Mouse (Mus musculus): ENCODE data around the gene Ascc1.

The Ascc1 gene

DNA sequence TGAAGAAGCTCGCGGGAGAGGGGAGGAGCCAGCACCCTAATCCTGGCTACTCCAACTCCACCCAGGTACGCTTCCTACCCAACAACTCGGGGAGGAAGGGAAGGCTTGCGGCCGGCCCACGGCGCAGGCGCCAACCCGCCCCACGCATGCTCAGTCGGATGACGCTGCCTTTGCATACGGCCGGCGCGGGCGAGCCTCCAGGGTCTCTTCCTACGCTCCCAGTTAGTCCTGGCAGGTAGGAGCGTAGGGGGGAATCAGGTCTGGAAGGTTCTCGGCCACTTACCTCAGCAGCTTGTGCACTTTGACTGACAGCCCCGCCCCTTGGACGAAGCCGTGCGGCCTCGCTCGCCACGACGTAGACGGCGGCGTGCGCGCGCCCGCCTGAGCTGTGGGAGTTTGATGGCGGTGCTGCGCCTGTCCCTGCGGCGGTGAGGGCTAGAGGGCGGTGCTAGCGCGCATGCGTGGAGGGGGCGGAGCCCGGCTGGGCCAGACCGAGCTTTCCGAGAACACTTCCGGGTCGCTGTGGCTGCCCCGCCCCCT lies at the start of gene Ascc1, which contains the start of gene Anapc16:
Gene Ascc1, plus strand, starts transcription at position 133 of the 540 bp plus-strand sequence.
Gene Anapc16, minus strand, starts transcription at position 463 of the 540 bp plus-strand sequence.
- peak; percentile 96 for DNase-seq

DNA sequence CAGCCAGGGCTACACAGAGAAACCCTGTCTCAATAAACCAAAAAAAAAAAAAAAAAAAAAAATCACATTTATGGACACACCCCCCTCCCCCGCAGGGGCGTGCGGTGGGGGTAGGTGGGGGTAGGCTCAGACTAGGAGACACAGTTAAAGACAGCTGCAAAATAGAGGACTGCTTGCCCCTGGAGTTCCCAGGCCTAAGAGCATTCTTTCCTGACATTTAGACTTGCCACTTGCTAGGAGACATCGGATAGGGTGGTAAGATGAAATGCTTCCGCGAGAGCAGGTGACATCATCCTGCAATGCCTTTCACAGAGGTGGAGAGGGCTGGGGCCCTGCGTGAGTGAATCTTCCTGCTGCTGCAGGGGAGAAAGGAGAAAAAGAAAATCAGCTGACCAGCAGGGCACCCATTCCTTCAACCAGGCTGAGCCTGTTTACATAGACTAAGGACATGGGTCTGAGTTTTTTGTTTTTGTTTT lies 49.0 kb upstream of the Ascc1 start:
- DNase-seq, result no peak

DNA sequence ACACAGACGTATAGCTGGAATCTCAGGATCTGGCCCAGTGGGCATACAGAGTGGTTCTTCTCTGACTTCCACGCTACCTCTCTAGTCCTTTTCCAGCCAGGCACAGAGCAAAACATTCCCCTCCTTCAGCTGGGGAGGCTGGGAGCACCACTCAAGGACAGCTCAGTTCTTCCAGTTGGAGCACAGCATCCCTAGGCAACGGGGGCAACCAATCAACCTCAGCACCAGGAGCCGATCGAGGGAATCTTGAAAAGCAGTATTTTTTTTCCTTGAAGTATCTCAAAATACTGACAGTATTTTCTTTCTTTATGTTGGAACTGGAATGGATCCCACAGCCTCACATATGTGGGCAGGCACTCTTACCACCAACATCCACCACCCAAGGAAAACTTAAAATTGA lies 45.9 kb upstream of the Ascc1 start:
- no peak for DNase-seq

DNA sequence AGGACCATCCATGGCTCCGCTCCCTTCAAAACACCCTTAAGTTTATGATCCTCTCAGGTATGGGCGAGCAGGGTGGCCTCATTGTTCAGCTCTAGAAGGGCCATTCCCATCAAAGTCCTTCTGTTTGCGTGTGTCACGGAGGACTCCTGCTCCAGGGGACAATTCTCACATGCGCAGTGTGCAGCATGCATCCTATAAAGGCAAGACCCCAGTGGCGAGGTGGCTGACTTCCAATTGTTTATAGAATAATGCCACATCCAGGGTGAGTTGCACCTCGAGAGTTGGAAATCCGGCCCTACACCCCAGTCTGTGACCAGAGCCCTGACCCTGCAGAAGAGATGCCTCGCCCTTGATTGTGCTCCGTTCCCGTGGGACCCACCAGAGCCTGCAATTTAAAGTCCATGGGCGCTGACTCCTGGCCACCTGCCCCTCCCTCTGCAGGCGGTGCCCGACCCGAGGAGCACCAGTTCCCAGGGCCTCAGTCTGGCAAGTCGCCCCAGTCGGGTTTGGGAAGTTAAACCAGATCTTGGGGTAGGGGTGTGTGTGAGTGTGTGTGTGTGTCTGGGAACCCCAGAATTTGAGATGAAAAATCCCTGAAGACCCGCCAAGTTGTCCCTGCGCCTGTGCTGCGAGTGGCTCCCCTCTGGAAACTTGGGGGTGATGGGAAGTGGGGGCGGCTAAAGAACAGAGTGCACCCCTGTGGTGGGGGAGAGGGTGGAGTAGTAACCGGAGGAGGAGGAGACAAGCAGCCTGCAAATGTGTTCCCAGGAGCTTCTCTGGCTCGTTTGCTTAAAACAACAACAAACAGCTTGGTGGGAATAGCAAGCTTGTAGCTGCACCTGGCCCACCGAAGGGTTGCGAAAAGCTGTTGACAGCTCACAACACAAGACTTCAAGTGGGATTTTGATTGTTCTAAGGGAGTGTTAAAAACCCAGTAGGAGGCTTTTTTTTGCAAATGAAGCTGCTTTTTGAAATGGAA lies 45.1 kb upstream of the Ascc1 start:
- DNase-seq, result no peak

DNA sequence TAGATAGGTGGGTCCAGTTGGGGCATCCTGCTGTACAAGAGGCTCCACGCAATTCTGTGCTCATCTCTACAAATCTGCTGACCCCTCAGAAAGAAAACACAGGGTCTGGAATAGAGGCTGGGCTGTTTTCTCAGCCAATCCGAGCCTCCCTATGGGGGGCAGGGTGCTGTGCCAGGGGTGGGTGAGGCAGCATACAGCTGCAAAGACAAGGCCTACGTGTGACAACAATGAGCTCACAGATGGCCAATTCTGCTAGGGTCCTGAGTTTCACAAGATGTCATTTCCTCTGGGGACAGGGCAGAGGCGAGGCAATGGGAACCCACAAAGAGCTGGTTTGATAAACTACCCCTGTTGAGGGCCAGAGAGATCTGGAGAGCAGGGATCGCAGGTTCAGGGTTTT lies 44.1 kb upstream of the Ascc1 start:
- DNase-seq, result no peak

DNA sequence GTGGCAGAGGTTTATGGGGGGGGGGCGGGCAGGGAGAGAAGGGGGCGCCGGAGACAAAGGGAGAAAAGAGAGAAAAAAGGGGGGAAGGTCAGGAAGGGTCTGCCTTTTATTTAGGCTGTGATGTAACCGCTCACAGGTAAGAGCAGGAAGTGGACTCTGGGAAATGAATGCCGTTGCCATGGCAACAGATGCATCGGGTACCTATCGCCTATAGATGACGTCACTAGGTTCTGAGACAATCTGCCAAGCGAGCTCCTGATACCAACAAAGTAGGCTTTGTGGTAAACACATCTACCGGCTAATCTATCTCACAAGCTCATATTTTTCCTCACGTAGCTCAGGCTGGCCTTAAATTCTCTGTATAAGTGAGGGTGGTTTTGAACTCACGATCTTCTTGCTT lies 43.1 kb upstream of the Ascc1 start:
- DNase-seq, result no peak

DNA sequence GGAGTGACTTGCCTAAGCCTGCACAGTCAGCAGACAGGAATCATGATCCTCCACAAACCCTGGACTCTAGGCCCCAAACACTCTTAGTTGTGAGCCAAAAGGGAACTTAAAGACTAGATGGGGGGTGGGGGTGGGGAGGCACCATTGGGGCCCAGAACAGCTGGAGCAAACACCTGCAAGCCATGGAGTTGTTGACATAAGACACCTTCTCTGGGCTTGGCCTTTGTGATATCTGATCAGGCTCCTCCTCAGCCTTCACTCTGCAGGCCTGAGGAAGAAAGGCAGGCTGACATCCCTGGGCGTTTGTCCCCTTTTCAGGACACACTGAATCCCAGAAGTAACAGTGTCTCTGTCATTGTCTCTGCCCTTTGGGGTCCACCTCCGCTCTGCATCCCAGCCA lies 39.0 kb upstream of the Ascc1 start:
- no peak for DNase-seq

DNA sequence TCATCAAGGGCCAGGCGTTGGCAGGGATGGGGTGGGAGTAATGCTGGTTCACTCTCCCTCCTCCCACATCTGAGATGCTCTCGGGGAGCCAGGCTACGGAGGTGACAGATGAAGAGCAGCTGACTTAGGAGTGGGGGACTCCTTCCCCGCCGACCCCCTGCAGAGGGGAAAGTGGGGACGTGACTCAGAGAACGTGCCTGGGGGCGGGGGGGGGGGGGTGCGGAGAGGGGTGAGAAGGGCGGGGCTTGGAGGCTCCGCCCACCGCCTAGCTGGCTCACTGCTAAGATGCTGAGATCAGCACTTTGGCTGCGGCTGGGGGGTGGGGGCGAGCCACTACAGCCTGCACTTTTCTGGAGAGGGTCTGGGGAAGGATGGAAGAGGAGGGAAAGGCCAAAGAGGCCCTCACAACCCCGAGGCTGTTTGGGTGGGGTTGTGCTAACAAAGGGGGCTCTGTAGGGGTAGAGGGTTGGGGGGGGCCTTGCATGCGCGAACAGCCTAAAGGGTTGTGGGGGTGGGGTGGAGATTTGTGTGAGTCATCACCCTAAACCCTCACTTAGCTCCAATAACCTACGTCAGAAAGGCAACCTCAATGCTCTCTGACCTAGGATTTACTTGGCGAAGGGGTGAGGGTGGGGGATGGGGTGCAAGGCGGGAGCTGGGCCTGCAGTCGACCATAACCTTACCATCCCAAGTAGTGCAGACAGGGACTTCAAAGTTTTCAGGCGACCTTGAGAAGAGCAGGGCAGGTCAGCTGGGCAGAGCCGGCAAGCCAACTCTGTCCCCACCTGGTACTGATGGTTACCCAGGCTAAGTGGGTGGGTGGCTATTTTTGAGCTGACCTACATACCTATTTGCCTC lies 37.9 kb upstream of the Ascc1 start:
- no peak for DNase-seq

DNA sequence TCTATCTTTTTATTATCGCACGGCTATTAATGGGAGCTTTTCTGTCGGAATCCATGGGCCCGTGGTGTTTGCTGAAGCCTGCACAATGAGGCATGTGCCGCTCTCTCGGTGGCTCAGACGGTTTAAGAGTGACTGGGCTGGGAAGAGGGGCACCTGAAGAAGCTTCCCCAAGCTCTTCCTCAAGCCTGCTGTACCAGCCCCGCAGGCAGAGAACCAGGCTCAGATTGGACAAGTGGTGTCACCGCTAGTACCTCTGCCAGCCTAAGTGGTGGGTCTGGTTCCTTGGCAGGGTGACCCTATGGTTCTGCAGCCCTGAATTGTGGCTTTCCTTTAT lies 37.3 kb upstream of the Ascc1 start:
- no peak for DNase-seq

DNA sequence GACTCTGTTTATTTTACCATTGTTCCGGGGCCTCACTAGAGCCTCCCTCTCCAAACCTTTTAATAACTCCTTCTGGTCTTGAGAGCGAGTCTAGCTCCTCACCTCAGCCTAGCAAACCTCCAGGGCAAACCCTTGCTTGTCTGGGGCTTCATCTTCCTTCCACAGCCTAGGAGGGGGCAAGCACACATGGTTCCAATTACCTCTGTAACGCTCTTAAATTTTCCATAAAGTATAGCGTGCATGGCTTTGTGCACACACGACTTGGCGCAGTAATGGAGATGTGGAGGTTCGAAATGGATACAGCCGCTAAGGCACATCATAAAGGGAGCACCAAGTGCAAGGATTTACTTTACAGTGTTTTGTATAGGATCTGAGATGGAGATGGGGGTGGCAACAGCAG lies 36.8 kb upstream of the Ascc1 start:
- no peak for DNase-seq

DNA sequence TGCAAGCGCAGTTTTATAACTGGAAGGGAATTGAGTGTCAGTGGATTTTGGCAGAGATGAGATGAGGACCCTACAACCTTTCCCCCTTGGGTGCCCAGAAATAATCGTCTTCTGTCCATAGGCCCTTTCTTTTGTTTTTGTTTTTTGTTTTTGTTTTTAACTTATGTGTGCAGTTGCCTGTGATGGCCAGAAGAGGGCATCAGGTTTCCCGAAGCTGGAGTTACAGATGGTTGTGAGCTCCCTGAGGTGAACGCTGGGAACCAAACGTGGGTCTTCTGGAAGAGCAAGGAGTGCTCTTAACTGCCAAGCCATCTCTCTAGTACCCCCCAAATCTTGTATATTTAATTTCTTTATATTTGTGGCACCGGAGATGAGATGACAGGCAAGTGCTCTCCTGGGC lies 35.9 kb upstream of the Ascc1 start:
- no peak for DNase-seq

DNA sequence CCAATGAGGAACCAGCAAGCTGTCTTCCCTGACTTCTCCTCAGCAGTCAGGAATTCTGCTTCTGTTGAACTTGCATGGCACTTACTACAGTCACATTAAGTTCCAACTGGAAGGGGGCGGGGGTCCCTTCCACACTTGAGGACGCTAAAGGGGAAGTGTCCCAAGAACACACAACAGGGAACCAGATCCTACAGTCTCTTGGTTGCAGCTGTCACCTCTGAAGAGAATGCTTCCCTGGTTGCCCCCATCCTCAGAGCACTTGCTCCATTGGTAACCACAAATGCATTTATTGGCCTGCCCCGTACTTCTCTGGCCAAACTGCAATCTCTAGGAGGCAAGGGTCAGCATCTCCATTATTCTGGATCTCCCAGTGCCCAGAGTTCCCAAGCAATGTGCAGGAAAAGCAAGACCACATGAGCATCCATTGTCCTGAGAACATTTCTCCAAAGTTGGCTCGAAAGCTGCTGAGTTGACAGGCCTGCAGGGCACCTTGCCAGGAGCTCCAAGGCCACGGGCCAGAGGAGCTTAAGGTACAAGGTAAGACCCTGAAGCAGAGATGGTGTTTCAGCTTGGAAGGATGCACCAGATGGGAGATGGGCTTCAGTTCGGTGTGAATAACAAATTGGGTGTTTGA lies 35.2 kb upstream of the Ascc1 start:
- peak; percentile 76 for DNase-seq

DNA sequence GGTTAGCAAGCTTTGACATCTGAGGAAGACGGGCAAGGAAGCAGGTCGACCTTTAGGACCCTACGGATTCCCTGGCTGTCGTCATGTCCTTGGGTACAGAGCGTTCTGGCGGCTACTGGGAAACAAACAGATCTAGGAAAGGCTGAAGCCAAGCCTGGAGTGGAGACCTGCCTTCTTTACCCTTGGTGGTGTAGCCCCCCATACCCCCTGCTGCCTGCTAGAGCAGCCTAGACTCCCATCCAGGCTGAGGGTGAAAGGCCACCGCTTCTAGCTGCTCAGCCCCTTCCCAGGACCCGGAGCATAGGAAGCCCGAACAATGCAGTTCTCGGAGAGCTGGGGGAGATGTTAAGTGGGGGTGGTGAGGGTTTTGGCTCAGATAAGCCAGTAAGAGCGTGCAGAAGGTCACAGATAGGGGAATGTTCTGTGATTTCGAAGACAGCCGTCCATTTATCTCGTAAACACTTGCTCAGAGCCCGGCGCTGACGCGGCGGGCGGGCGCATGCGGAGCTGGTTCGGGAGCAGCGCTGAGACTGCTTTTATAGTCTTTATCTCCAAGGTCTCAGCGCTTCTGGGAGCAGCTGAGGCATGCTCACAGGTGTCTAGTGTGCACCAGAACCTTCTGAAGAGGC lies 32.7 kb upstream of the Ascc1 start:
- DNase-seq, result peak; percentile 63

DNA sequence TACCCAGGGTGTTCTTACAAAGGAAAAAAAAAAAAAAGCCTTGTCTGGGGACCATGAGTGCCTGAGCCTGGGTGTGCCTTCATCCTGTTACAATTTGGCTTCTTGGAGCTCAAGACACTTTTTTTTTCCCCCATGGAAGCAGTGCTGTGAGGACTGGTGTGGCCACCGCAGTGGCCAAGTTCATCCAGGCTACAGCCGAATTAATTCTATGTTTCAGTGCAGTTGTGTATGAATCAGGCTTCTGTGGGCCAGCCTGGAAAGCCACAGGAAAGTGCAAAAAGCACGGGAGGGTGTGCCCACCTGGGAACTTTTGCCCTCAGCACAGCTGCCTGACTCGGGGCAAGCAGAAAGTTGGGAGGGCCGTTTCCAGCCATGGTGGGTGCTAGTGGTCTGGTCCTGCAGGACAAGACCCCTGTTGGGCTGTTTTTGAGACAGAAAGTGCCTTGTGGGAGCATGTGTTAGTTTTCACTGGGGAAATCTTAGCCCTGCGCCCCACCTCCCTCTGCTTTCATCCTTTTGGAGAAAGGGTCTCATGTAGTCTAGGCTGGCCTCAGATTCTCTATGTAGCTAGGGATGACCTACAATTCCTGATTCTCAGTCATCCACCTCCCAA lies 32.0 kb upstream of the Ascc1 start:
- no peak for DNase-seq

DNA sequence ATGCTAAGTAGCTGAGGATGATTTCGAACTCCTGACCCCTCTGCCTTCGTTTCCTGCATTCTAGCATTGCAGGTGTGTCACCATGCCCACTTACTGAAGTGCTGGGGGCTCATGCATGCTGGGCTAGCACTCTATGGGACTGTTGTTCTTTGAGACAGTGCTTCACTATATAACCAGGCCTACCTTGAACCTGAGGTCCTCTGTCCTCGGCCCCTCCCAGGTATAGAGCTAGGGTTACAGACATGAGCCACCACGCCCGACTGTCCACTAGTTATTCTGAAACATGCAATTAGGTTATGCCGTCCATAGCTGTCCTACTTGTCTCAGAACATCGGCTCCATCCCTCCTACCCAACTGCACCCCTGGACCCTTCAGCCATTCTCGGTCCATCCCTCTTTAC lies 30.8 kb upstream of the Ascc1 start:
- DNase-seq, result no peak

DNA sequence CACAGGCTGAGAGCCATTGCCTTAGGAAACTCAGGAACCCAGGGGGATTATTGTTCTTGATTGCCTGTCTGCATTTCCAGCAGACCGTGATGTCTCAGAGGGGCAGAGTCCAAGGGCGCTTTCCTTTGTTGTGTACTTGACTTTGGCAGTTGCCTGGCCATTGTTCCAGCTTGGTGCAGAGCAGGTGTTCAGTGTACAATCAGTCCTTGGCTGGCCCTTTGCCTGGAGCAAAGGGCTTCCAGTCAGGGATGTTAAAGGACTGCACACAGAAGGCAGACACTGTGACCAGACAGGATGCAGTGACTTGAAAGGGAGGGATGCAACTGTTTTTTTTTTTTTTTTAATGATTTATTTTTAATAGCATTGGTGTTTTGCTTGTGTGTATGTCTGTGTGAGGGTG lies 30.1 kb upstream of the Ascc1 start:
- peak; percentile 75 for DNase-seq

DNA sequence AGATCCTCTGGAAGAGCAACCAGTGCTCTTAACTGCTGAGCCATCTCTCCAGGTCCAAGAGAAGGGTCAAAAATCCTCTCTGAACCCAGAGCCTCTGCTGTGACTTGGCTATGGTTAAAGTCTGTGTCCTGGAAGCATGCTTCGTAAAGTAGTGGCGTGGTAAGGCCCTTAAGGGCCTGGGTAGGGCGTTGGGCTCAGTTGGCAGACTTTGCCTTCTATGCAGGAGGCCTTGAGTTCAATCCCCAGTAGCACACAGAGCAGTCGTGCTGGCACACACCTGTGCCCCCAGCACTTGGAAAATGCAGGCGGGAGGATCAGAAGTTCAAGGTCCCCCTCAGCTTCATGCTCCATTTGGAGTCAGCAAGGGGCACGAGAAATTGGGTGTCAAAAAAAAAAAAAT lies 29.6 kb upstream of the Ascc1 start:
- DNase-seq, result no peak

DNA sequence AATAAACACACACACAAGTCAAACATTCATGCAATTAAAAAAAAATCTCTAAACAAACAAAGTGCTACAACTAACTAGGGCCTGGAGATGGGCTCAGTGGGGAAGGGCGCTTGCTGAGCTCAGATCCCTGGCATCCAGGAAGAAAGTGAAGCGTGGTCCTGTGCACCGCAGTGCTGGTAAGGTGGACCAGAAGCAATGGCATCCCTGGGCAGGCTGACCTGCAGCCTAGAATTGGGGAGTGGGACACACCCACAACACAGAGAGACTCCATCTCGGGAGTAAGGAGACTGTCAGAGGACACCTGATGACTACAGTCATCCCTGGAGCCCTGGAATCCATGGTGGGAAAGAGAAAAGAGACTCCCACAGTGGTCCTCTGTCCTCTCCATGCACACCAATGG lies 29.2 kb upstream of the Ascc1 start:
- DNase-seq, result no peak

DNA sequence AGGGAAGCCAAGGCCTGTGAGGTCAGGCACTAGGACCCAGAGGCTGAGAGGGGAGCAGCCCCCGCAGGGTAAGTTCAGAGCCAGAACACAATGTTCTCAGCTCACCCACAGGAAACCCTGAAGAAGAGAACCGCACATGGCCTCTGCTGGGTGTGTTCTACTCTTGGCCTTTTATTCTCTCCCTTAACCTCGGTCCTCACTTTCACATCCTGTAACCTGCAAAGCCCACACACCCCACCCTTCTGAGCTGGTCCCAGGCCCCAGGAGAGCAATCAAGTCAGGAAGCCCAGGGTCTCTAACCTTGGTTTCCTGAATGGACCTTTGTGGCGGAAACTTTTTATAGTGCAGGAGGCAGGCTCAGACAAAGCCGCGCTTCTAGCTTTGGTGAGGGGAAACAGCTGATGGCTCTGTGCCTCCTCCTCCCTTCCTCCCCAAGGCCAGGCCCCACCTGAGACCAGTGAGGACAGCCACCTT lies 28.4 kb upstream of the Ascc1 start:
- DNase-seq, result peak; percentile 82

DNA sequence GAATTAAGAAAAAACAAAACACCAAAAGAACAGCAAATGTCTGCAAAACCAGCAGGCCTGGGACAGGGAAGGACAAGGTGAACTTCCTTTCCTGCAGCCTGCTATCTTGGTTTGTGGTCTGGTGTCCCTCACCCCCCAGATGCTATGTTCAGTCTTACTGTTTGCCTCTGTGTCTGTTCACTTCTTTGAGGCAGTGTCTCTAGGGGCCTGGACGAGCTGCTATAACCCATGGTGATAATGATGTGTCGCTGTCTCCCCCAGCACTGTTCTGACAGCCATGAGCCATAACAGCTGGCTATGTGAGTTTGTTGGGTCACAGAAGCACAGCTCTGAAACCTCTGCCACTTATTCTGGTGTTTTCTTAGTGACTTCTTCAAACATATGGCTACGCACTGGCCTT lies 27.8 kb upstream of the Ascc1 start:
- no peak for DNase-seq

DNA sequence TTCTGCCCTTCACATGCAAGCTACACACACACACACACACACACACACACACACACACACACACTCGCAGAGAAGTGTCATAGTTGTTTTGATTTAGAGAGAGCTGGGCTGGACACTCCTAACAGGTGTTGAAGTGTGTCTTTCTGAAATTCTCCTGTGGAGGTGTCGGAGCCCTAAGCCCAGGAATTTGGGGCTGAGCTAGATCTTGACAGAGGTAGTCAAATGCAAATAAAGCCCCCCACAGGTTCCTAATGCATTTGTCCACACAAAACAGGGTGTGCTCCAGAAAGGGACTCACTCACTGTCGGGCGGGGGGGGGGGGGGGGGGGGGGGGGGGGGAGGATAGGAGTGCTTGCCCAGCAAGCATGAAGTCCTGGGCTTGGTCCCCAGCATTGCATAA lies 25.5 kb upstream of the Ascc1 start:
- no peak for DNase-seq

Data from kidney, adult 11 months (tissue).